Mouse (Mus musculus) mature B cell (primary cell): ENCODE results near the gene Nfic.

ENCODE experiments used
- in situ Hi-C: fragments of 300-500 bp; cut with MboI; formaldehyde crosslinking; loops from 2 replicates; pipeline ENCODE4 v1.14.3; 2019

Gene Nfic

DNA sequence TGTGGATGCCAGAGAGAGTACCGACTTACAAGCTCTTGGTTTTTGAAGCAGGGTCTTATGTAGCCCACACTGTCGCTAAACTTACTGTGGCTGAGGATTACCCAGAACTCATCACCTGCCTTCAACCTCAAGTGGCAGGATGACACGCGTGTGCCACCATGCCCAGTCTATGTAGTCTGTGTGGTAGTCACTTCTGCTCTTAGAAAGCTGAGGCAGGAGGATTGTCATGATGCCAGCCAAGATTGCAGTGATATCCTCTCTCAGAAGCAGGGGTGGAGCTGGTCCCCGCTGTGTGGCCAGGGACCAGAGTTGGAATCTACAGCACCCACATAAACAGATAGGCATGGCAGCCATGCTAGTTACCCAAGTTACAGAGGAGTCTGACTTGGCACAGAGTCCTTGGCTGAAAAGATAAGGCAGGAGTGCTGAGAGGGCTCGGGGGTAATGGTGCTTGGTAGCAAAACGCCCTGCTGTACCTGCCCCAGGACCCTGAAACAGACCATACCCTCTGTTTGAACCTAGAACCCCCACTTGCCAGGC, 30.1 kb upstream of the Nfic start:
- in situ Hi-C loops, result no loop called here

DNA sequence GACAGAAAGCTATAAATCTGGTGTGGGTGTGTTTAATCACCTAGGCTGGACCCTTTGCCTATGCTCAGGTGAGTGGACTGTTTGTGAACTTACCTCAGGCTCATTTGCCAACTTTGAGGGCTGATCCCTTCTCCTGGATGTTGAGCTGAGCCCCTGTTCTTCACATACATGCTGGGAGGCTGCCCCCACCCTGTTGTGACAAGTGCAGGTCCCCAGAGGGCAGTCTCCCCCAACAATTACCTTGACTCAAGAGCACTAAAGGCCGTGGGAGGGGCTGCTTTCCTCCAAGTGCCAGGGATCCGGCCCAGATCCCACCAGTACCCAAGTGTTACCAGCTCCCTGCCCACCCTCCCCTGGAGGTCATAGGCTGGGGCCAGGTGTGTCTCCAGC, 29.6 kb upstream of the Nfic start:
- in situ Hi-C loops, result no loop called here

- in situ Hi-C loops, result no loop called here
Observed at GRCm38 (mm10) chr10:81484441-81485059, 29.1 kb upstream of the Nfic start.

DNA sequence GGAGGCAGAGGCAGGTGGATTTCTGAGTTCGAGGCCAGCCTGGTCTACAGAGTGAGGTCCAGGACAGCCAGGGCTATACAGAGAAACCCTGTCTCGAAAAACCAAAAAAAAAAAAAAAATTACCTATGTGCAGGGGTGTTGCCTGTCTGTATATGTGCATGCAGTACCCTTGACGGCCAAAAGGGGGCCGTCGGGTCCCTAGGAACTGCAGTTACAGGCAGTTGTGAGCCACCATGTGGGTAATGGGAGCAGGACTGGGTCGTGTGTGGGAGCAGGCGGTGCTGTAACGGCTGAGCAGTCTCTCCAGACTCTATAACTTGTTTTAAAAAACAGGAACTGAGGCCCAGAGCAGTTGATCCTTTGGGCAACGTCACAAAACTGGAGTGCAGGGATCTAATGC, 28.5 kb upstream of the Nfic start:
- in situ Hi-C loops, result no loop called here

DNA sequence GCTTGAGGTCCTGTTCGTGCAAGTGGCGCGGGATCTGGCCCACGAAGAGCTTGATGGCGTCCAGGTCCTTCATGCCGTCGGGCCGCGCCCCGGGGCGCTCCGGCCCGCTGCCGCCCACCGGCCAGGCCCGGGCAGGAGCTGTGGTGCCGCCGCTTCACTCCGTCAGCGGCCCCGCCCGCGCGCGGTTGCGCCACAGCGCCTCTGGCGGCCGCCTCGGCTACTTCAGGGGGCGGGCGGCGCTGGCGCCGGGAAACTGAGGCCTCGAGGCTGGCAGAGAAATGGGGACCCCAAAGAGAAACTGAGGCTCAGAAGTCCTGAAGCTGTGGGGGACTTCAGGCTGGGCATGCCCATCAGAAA, 27.1 kb upstream of the Nfic start, which contains the start of gene Celf5:
Gene Celf5 (minus strand): TSS at position 177 of the 357 bp plus-strand sequence.
- in situ Hi-C loops, result no loop called here

- in situ Hi-C loops, result no loop called here
Observed at GRCm38 (mm10) chr10:81481605-81482532, 26.4 kb upstream of the Nfic start.

DNA sequence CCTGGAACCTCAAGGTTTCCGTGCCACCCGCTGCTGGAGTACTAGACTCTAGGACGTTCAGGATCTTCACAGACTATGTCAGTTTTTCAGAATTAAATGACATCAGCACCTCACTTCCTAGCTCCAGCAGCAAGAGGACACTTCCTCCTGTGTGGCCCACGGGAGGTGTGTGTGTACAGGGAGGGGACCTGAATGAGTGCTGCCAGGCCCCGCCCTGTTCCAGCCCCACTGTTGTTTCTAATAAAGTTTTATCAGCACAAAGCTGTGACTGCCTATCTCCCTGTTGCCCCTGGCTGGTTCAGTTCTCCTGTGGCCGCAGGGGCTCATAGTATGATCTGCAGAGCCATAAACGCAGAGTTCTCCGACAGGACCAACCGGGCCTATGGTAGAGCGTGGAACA, 19.0 kb upstream of the Nfic start:
- in situ Hi-C loops, result no loop called here

DNA sequence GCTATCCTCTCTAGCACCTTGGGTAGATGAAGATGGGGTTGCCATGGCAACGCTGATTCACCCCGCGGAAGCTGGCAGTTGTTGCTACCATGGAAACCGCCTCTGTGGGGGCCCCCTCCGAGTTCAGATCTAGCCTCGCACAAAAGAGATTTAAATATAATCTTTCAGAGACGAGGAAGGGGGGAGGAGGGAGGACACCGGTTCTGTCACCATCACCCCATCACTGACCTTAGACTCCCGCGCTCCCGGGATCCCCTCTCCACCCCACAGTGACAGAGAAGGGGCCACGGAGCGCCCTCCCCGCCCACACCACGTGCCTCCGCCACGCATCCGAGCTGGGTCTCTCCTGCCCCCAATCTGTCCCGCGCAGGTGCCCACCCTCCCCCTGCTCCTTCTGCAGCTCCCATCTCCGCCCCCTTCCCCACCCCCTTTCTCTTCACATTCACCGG, 17.6 kb upstream of the Nfic start:
- in situ Hi-C loops, result no loop called here

DNA sequence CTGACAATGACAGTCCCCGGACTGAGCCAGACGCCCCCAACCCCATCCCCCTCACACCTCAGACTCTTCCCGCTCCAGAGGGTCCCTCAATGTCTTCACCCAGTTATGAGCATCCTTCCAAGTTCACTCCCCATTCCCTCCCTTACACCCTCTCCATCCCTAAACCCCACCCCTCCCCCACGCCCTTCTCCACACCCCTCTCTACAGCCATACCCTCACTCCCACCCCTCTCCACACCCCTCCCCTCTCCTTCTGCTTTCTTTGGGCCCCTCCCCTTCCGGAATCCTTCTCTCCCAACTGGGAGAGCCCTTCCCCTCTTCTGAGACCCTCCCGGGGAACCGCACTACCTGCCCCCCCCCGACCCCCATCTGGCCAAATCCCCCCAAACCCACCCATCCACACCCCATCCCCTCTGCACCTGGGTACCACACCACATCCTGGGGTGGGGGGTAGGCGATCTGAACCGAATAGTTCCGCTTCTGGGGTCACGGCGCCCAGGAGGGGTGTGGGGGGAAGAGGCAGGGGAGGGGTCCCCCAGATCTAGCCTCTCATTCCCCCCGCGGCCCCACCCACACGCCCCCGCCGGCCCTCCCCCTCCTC, 17.1 kb upstream of the Nfic start:
- in situ Hi-C loops, result no loop called here

GRCm38 (mm10) chr10:81470454-81470853, 15.0 kb upstream of the Nfic start:
- in situ Hi-C loops, result no loop called here

- in situ Hi-C loops, result no loop called here
Observed at GRCm38 (mm10) chr10:81469253-81469652, 13.8 kb upstream of the Nfic start.

DNA sequence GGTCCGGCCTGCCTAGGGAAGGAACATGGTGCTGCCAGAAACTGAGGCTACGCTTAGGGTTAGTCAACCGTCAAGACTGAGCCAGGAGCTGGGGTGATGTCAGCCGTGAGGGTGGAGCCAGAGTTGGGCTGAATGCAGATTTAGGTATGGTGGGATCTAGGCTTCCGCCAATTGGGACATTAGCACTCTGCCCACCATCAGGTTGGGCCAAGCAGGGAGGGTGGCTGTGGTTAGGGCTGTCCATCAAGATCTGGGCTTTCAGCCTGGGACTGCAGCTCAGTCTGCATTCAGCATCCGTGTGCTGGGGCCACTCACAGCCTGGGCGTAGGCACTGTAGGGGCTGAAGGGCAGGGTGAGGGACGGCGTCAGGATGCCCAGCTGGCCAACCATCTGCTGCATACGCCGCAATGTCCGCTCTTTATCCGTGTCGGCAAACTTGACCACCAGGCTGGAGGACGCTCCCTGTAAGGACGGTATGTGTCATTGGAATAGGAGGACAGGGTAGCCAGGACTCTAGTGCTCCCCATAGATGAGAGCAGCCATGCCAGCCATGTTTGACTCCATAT, 12.3 kb upstream of the Nfic start:
- in situ Hi-C loops, result no loop called here

DNA sequence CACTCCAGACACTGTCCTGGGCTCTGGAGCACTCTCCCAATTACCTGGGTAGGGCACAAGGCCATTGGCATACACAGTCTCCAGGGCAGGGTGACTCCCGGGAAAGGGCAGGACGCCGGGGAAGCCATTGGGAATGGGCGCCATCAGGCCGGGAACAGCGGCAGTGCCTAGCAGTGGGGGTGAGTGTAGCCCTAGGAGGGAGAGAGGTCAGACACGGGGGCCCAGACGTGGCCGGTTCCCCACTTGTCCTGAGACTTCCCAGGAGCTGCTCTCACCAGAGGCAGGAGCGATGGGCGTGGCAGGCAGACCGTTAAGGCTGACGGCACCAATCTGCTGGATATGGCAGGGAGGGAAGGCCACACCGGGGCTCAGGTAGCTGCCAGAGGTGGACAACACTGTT, 11.4 kb upstream of the Nfic start:
- in situ Hi-C loops, result no loop called here

DNA sequence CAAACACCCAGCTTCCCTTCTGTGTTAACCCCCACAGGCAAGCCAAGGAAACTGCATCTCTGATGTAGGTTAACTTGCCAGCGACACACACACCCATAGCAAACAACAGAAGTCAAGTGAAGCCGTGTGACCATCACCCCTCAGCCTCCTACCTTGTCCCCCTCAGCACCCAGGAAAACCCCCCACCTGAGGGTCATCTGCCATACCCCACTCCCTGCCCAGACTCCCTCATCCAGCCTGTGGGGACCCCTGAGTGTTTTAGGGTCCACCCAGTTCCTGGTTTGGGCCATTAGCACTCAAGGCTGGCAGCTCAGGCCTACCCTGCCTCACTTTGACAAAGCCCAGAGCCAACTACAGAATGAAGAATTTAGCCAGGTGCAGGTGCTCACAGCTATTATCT, 10.6 kb upstream of the Nfic start:
- in situ Hi-C loops, result no loop called here

GRCm38 (mm10) chr10:81465265-81465645, 9.8 kb upstream of the Nfic start:
- in situ Hi-C loops, result no loop called here

DNA sequence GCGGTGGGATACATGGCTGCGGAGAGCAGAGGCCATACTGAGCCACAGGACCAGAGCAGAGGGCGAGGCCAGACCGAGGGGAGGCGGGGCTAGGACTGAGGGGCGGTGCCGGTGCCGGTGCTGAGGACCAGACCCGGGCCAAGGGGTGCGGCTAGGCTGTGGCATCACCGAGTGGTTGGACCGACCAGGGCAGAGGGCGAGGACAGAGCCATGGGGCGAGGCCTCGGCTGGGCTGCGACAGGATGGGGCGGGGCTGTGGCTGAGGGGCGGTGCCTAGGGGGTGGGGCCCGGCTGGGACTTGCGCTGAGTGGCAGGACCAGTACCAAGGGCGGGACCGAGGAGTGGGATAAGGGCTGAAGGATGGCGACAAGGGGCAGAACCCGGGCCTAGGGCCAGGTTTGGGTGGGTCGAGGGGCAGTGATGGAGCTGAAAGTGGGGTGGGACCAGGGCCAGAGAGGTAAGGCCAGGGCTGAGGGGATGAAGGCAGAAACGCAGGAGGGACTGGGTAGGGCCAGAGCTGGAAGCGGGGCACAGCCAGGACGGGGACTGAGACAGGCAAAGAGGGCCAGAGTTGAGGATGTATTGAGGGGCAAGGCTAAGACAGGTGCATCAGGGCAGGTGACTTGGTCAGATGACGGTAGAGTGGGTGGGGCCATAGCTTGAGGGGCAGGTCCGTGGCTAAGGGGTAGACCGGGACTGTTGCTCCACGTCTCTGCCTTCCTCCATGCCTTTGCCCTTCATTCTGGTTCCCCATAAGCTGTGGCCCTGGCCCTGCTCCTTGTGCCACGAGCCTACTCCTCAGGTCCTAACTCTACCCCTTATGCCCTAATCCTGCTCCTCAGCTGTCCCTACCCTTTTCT, 9.2 kb upstream of the Nfic start:
- in situ Hi-C loops, result no loop called here

DNA sequence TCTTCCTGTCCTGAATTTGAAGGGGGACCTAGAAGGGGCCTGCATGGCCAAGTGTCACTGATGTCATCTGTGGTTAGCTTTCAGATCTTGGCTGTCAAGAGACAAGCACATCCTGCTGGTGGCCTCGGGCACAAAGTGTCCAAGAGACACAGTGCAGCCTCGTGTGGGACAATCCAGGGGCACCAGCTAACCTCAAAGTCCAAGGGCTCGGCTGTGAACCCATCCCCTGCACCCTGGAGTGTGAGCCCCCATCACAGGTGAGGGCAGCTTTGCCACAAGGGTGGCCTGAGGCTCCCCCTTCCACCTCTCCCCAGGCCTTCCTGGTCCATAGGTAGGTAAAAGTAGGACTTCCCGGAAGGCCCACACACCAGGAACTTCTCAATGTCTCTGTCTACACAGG, 8.1 kb upstream of the Nfic start:
- in situ Hi-C loops, result no loop called here

DNA sequence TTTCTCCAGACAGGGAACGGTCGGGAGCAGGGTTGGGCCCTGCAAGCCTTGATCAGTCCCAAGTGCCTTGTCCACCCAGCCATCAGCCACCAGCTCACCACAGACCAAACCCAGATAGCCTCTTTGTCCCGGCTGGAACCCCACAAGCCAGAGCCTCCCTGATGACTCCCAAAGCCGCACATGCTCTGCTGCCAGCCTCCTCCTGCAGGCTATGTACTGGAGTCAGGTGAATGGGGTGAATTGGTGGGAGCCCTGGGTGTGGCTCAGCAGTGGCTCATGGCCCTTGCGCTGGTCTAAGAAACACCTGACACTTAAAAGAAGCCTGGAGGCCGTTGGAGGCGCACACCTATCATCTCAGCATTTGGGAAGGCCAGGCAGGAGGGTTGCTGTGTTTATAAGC, 7.5 kb upstream of the Nfic start:
- in situ Hi-C loops, result no loop called here

GRCm38 (mm10) chr10:81462415-81462804, 7.0 kb upstream of the Nfic start:
- in situ Hi-C loops, result no loop called here

DNA sequence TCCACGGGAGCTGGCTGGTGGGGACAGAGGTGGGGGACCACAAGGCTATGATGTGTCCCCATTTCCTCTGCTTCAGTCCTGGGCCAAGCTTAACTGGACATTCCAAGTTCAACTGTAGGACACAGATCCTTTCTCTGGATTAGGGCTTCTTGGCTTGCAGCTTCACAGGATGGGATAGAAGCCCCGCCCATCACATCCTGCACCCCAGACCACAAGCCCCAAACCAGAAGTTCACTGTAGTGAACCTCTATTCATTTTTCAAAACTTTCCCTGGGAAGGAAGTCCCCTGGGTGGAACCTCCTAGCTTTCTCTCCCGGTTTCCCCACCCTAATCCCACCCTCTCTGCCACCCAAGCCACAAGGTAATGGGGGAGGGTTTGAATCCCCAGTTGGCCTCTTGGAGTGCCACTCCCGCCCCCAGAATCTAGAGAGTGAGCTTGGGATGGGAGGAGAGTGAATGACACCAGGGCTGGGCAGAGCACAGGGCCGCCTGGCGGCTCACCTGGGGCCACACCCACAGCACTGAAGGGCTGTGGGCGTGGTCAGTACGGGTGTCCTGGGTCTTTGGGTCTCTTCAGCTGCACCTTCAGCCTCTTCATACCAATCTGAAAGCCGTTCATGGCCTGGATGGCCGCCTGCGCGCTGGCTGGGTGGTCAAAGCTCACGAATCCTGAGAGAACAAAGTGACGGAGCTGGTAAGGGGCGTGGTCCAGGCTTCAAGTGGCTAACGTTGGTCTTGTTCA, 6.4 kb upstream of the Nfic start:
- in situ Hi-C loops, result no loop called here

DNA sequence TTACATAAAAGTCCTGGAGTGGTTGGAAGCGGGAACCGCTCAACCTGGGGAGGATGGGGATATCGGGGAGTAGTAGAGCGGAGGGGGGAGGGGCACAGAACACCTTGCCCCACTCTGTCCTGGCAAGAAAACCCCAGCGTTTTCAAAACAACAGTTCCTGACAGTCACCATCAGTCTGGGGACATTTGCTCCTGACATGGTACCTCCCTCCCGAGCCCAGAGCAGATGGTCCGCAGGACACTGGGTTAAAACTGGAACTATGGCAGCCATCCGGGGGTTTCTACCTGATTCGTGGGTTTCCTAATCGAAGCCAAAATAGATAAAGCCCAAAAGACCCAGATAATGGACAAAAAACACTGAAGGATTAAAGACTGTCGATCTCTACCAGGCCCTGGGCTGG, 5.5 kb upstream of the Nfic start:
- in situ Hi-C loops, result no loop called here
